Mouse (Mus musculus) heart, adult 2 months (tissue): ENCODE results near the gene Dot1l.

Experiments
- CTCF ChIP-seq: fragments of 200-600 bp; IDR thresholded peaks from 2 replicates; pipeline ENCODE4 v1.8.1; 2022; ENCODE audit warnings: antibody characterized with exemption, mild to moderate bottlenecking, moderate library complexity
- POLR2A ChIP-seq: fragments of 200-500 bp; IDR thresholded peaks from 2 replicates; pipeline ENCODE4 v1.6.1; 2011; ENCODE audit warnings: mild to moderate bottlenecking, low read depth, low read length, control low read depth; ENCODE audit not compliant: insufficient read depth

GRCm38 (mm10) chr10:80791476-80792174 is 36.6 kb downstream of the Dot1l start:
- 0 out of 2 replicates have a peak, but pooled peaks have one; percentile 13 for TF ChIP-seq CTCF
- no peak for TF ChIP-seq POLR2A
